Mouse (Mus musculus) gastrocnemius, postnatal 14 days (tissue): ENCODE measurements at regions not wholly inside any gene's neighbourhood (a gene's known extent, or its start where the extent isn't known, plus 50 kb on each side); places are given as distances from the start of the nearest gene placed in this dataset.
A peak's percentile ranks its signal among the peaks of the same experiment; 100 is the strongest.

Source experiments
- DNase-seq: peaks from one replicate; pipeline ENCODE4 v3.0.0; 2021; ENCODE audit warnings: mixed read lengths
- intact Hi-C: fragments of 180-260 bp; cut with DNase I; formaldehyde crosslinking; loops from one replicate; pipeline ENCODE4 v1.15.1; 2025; ENCODE audit warnings: low total_unique reads

- DNase-seq: no peak
Observed at GRCm38 (mm10) chr2:80966766-80967165, 349.7 kb downstream of the Nup35 start.

GRCm38 (mm10) chr2:80967260-80967659, 350.2 kb downstream of the Nup35 start:
- intact Hi-C loops: no loop called here
- DNase-seq: no peak

More at GRCm38 (mm10) chr2:80966766-80967165, 349.7 kb downstream of the Nup35 start:
- intact Hi-C loops: no loop called here

- peak; percentile 5 for DNase-seq
- intact Hi-C loops: no loop called here
Observed at GRCm38 (mm10) chr2:80969354-80969753, 352.3 kb downstream of the Nup35 start.

- intact Hi-C loops: no loop called here
- no peak for DNase-seq
Observed at GRCm38 (mm10) chr2:80973217-80973616, 356.2 kb downstream of the Nup35 start.

GRCm38 (mm10) chr2:80998296-80998695, 381.3 kb downstream of the Nup35 start:
- DNase-seq: no peak
- intact Hi-C loops: no loop called here

- no peak for DNase-seq
- intact Hi-C loops: no loop called here
Observed at GRCm38 (mm10) chr2:81007071-81007470, 390.0 kb downstream of the Nup35 start.

GRCm38 (mm10) chr2:81023620-81024019, 406.6 kb downstream of the Nup35 start:
- no peak for DNase-seq
- intact Hi-C loops: no loop called here
